Mouse (Mus musculus) neural tube, embryonic 14.5 days (tissue): ENCODE measurements around the gene Gm5244. TPM values are rescaled to one million over a fixed set of nuclear protein-coding genes. Genes with fewer than 3 reads are reported as not detected.

Experiments
- ATAC-seq: fragments of 200-750 bp; cut with Nextera tagmentation; 2 replicates; pipeline ENCODE4 v1.8.0; 2017; ENCODE audit warnings: low read depth, mild to moderate bottlenecking, moderate TSS enrichment, moderate library complexity
- H3K27ac ChIP-seq: fragments of 300-500 bp; sonication (generic); 2 replicates; pipeline ENCODE4 v1.5.1; 2014; ENCODE audit warnings: low read depth, mild to moderate bottlenecking, control low read depth, low read length, moderate library complexity, mixed read lengths
- H3K27me3 ChIP-seq: fragments of 300-500 bp; sonication (generic); 2 replicates; pipeline ENCODE4 v1.6.1; 2014; ENCODE audit warnings: low read length; ENCODE audit not compliant: control insufficient read depth, insufficient read depth
- H3K36me3 ChIP-seq: fragments of 300-500 bp; sonication (generic); 2 replicates; pipeline ENCODE4 v1.6.1; 2014; ENCODE audit warnings: low read length, mixed read lengths; ENCODE audit not compliant: control insufficient read depth, insufficient read depth
- H3K4me1 ChIP-seq: fragments of 300-500 bp; sonication (generic); 2 replicates; pipeline ENCODE4 v1.6.1; 2014; ENCODE audit warnings: low read length; ENCODE audit not compliant: control insufficient read depth, insufficient read depth
- H3K4me2 ChIP-seq: fragments of 300-500 bp; sonication (generic); 2 replicates; pipeline ENCODE4 v1.6.1; 2014; ENCODE audit warnings: mild to moderate bottlenecking, low read depth, low read length, control low read depth
- H3K4me3 ChIP-seq: fragments of 300-500 bp; sonication (generic); 2 replicates; pipeline ENCODE4 v1.5.1; 2014; ENCODE audit warnings: low read depth, low read length, control low read depth, mixed read lengths
- H3K9ac ChIP-seq: fragments of 300-500 bp; sonication (generic); replicated peaks from 2 replicates; pipeline ENCODE4 v1.6.1; 2014; ENCODE audit warnings: low read depth, mild to moderate bottlenecking, control low read depth, low read length, mixed read lengths
- H3K9me3 ChIP-seq: fragments of 300-500 bp; sonication (generic); 2 replicates; pipeline ENCODE4 v1.6.1; 2016; ENCODE audit warnings: low read length; ENCODE audit not compliant: control insufficient read depth
- WGBS: fragments of 180-500 bp; shearing (Covaris S2); extraction: QIAGEN DNeasy Blood & Tissue Kit; methylation state at CpG from one replicate; pipeline ENCODE4 v1.1.7; 2014; 5-methylcytosine and 5-hydroxymethylcytosine counted together
- polyA plus RNA-seq: library from polyadenylated mRNA; unstranded; fragments of >200 nt; fragmentation: Nextera tagmentation; extraction: Ambion mirVana; gene quantifications from 2 replicates; pipeline ENCODE4 v1.2.1, GENCODE M21; 2014

The Gm5244 gene
- polyA plus RNA-seq, 1 experiment from 2014 or later: not detected

GRCm38 (mm10) chr19:12812644-12813364, 33.7 kb upstream of the Gm5244 start:
- ATAC-seq: no peak
- Histone ChIP-seq H3K9me3 (no peaks in the 10 kb centered on the region), H3K4me2 (no peak overlapping the region), H3K27me3 (no peaks in the 10 kb centered on the region), H3K9ac (no peak overlapping the region), H3K36me3 (no peaks in the 10 kb centered on the region), H3K27ac (no peak overlapping the region), H3K4me1 (no peaks in the 10 kb centered on the region), H3K4me3 (no peak overlapping the region)
- 83% methylated on average over 1 of the region's 1 CpGs for WGBS

- ATAC-seq: no peak
- Histone ChIP-seq H3K27me3 (no peaks in the 10 kb centered on the region), H3K27ac (no peak overlapping the region), H3K9me3 (no peaks in the 10 kb centered on the region), H3K36me3 (no peaks in the 10 kb centered on the region), H3K4me2 (no peak overlapping the region), H3K9ac (no peak overlapping the region), H3K4me3 (no peak overlapping the region), H3K4me1 (no peaks in the 10 kb centered on the region)
- WGBS: 88% methylated on average over 1 of the region's 1 CpGs
Observed at GRCm38 (mm10) chr19:12813883-12814282, 32.6 kb upstream of the Gm5244 start.

GRCm38 (mm10) chr19:12818507-12818906, 28.0 kb upstream of the Gm5244 start:
- H3K4me2 ChIP-seq: no peak overlapping the region
- H3K9ac ChIP-seq: no peak overlapping the region
- WGBS: 88% methylated on average over 1 of the region's 1 CpGs
- no peak overlapping the region for H3K4me3 ChIP-seq
- no peak overlapping the region for H3K27ac ChIP-seq
- H3K9me3 ChIP-seq: no peaks in the 10 kb centered on the region
- ATAC-seq: no peak
- no peaks in the 10 kb centered on the region for H3K4me1 ChIP-seq
- H3K36me3 ChIP-seq: no peaks in the 10 kb centered on the region
- H3K27me3 ChIP-seq: no peaks in the 10 kb centered on the region

GRCm38 (mm10) chr19:12820383-12820782, 26.1 kb upstream of the Gm5244 start:
- H3K36me3 ChIP-seq: no peaks in the 10 kb centered on the region
- H3K4me1 ChIP-seq: no peaks in the 10 kb centered on the region
- H3K9me3 ChIP-seq: no peaks in the 10 kb centered on the region
- no peaks in the 10 kb centered on the region for H3K27me3 ChIP-seq
- H3K9ac ChIP-seq: no peak overlapping the region
- H3K4me3 ChIP-seq: no peak overlapping the region
- no peak overlapping the region for H3K4me2 ChIP-seq
- 38% methylated on average over 4 of the region's 4 CpGs for WGBS
- no peak for ATAC-seq
- H3K27ac ChIP-seq: no peak overlapping the region

- WGBS: 68% methylated on average over 4 of the region's 4 CpGs
Observed at GRCm38 (mm10) chr19:12824549-12824948, 21.9 kb upstream of the Gm5244 start.

GRCm38 (mm10) chr19:12830823-12831430, 15.6 kb upstream of the Gm5244 start:
- no peaks in the 10 kb centered on the region for H3K9me3 ChIP-seq
- H3K9ac ChIP-seq: no peak overlapping the region
- ATAC-seq: no peak
- H3K4me1 ChIP-seq: no peaks in the 10 kb centered on the region
- H3K4me2 ChIP-seq: no peak overlapping the region
- no peaks in the 10 kb centered on the region for H3K27me3 ChIP-seq
- WGBS: 66% methylated on average over 2 of the region's 2 CpGs
- no peaks in the 10 kb centered on the region for H3K36me3 ChIP-seq
- no peak overlapping the region for H3K27ac ChIP-seq
- no peak overlapping the region for H3K4me3 ChIP-seq

More at GRCm38 (mm10) chr19:12824549-12824948, 21.9 kb upstream of the Gm5244 start:
- Histone ChIP-seq H3K27me3 (no peaks in the 10 kb centered on the region), H3K4me3 (no peak overlapping the region), H3K4me1 (no peaks in the 10 kb centered on the region), H3K36me3 (no peaks in the 10 kb centered on the region), H3K9me3 (no peaks in the 10 kb centered on the region), H3K4me2 (no peak overlapping the region), H3K9ac (no peak overlapping the region), H3K27ac (no peak overlapping the region)
- no peak for ATAC-seq

GRCm38 (mm10) chr19:12831559-12831958, 14.9 kb upstream of the Gm5244 start:
- Histone ChIP-seq H3K27ac (no peak overlapping the region), H3K4me3 (no peak overlapping the region), H3K9me3 (no peaks in the 10 kb centered on the region), H3K27me3 (no peaks in the 10 kb centered on the region), H3K9ac (no peak overlapping the region), H3K36me3 (no peaks in the 10 kb centered on the region), H3K4me2 (no peak overlapping the region), H3K4me1 (no peaks in the 10 kb centered on the region)
- ATAC-seq: no peak
- WGBS: 72% methylated on average over 1 of the region's 1 CpGs

GRCm38 (mm10) chr19:12833625-12834024, 12.9 kb upstream of the Gm5244 start:
- ATAC-seq: no peak
- Histone ChIP-seq H3K4me3 (no peak overlapping the region), H3K4me2 (no peak overlapping the region), H3K27me3 (no peaks in the 10 kb centered on the region), H3K9me3 (no peaks in the 10 kb centered on the region), H3K36me3 (no peaks in the 10 kb centered on the region), H3K9ac (no peak overlapping the region), H3K4me1 (no peaks in the 10 kb centered on the region), H3K27ac (no peak overlapping the region)
- 92% methylated on average over 3 of the region's 3 CpGs for WGBS

- no peak overlapping the region for H3K27ac ChIP-seq
- no peak for ATAC-seq
- H3K9ac ChIP-seq: no peak overlapping the region
- WGBS: 93% methylated on average over 1 of the region's 1 CpGs
- no peaks in the 10 kb centered on the region for H3K36me3 ChIP-seq
- H3K4me1 ChIP-seq: no peaks in the 10 kb centered on the region
- no peaks in the 10 kb centered on the region for H3K9me3 ChIP-seq
- H3K27me3 ChIP-seq: no peaks in the 10 kb centered on the region
- H3K4me3 ChIP-seq: no peak overlapping the region
- H3K4me2 ChIP-seq: no peak overlapping the region
Observed at GRCm38 (mm10) chr19:12838507-12838906, 8.0 kb upstream of the Gm5244 start.
